Mouse (Mus musculus) stomach, embryonic 16.5 days (tissue): ENCODE measurements around the gene Man1c1. TPM values are rescaled to one million over a fixed set of nuclear protein-coding genes. Genes with fewer than 3 reads are reported as not detected.

Experiments
- ATAC-seq: fragments of 200-750 bp; cut with Nextera tagmentation; 2 replicates; pipeline ENCODE4 v1.8.0; 2017; ENCODE audit warnings: moderate number of reproducible peaks, moderate TSS enrichment; ENCODE audit not compliant: insufficient read depth, low FRiP score
- H3K27ac ChIP-seq: fragments of 300-500 bp; sonication (generic); 2 replicates; pipeline ENCODE4 v1.5.1; 2014; ENCODE audit warnings: low read length
- H3K27me3 ChIP-seq: fragments of 300-500 bp; sonication (generic); 2 replicates; pipeline ENCODE4 v1.6.1; 2014; ENCODE audit warnings: low read length, control low read depth, mixed read lengths; ENCODE audit not compliant: control insufficient read depth, insufficient read depth
- H3K36me3 ChIP-seq: fragments of 300-500 bp; sonication (generic); 2 replicates; pipeline ENCODE4 v1.6.1; 2014; ENCODE audit warnings: low read length; ENCODE audit not compliant: control insufficient read depth, insufficient read depth
- H3K4me1 ChIP-seq: fragments of 300-500 bp; sonication (generic); 2 replicates; pipeline ENCODE4 v1.6.1; 2014; ENCODE audit warnings: low read length, control low read depth, mixed read lengths; ENCODE audit not compliant: control insufficient read depth, insufficient read depth
- H3K4me2 ChIP-seq: fragments of 300-500 bp; sonication (generic); 2 replicates; pipeline ENCODE4 v1.6.1; 2014; ENCODE audit warnings: low read depth, low read length, mixed read lengths
- H3K4me3 ChIP-seq: fragments of 300-500 bp; sonication (generic); replicated peaks from 2 replicates; pipeline ENCODE4 v1.5.1; 2014; ENCODE audit warnings: mild to moderate bottlenecking, low read length
- H3K9ac ChIP-seq: fragments of 300-500 bp; sonication (generic); 2 replicates; pipeline ENCODE4 v1.6.1; 2014; ENCODE audit warnings: low read length
- H3K9me3 ChIP-seq: fragments of 300-500 bp; sonication (generic); replicated peaks from 2 replicates; pipeline ENCODE4 v1.6.1; 2016; ENCODE audit warnings: low read length, control low read depth; ENCODE audit not compliant: control insufficient read depth
- WGBS: fragments of 180-500 bp; shearing (Covaris S2); extraction: QIAGEN DNeasy Blood & Tissue Kit; methylation state at CpG from one replicate; pipeline ENCODE4 v1.1.7; 2014; 5-methylcytosine and 5-hydroxymethylcytosine counted together
- polyA plus RNA-seq: library from polyadenylated mRNA; unstranded; fragments of >200 nt; fragmentation: Nextera tagmentation; extraction: Ambion mirVana; gene quantifications from 2 replicates; pipeline ENCODE4 v1.2.1, GENCODE M21; 2015

Gene Man1c1
- polyA plus RNA-seq, 1 experiment from 2014 or later = 1.6 TPM

DNA sequence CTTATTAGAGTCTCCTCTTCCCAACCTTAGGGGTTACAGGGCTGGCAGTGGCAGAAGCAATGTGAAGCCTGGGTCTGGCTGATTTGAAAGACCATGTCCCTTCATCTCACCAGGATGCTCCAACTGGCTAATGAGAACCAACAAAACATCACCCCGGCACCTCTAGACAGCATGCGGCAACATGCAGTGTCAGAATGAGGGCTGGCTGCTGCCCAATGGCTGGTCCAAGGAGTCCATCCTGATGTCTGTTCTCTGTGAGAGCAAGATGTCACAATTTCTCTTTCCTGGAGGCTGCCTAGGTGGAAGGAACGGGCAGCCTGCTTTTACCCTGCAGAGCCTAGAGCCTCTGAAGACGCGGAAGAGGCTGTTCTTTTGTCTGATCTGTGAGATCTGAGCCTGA, 46.6 kb downstream of the Man1c1 start:
- Histone ChIP-seq H3K9me3 (no peaks in the 10 kb centered on the region), H3K4me1 (peaks cover 11% of the 10 kb centered on the region; the same call in 1 of the 2 replicates), H3K4me2 (no peak overlapping the region), H3K27ac (no peak overlapping the region), H3K9ac (no peak overlapping the region), H3K4me3 (no peak overlapping the region), H3K27me3 (peaks cover 14% of the 10 kb centered on the region), H3K36me3 (no peaks in the 10 kb centered on the region)
- ATAC-seq = no peak
- 77% methylated on average over 5 of the region's 5 CpGs for WGBS

DNA sequence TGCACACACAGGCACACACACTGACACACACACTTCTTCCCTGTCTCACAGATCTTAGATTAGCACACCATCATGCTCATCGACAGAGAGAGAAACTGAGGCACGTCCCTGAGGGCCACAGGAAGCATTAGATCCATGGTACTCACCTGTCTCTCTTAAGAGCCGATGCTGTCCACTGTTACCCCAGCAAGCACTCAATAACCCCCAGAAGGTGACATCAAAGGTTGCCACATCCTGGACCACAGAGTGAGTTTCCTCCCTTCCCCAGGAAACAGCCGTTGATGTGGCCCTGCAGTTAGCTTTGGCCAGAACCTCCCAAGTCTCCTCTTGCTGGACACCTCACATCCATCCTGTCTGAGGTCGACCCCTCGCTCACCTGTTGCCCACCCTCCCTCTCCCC, 49.7 kb downstream of the Man1c1 start:
- 67% methylated on average over 6 of the region's 6 CpGs for WGBS
- H3K27ac ChIP-seq = no peak overlapping the region
- no peaks in the 10 kb centered on the region for H3K36me3 ChIP-seq
- no peaks in the 10 kb centered on the region for H3K27me3 ChIP-seq
- H3K9ac ChIP-seq = no peak overlapping the region
- no peak overlapping the region for H3K4me3 ChIP-seq
- no peaks in the 10 kb centered on the region for H3K4me1 ChIP-seq
- H3K9me3 ChIP-seq = no peaks in the 10 kb centered on the region
- H3K4me2 ChIP-seq = no peak overlapping the region
- no peak for ATAC-seq

DNA sequence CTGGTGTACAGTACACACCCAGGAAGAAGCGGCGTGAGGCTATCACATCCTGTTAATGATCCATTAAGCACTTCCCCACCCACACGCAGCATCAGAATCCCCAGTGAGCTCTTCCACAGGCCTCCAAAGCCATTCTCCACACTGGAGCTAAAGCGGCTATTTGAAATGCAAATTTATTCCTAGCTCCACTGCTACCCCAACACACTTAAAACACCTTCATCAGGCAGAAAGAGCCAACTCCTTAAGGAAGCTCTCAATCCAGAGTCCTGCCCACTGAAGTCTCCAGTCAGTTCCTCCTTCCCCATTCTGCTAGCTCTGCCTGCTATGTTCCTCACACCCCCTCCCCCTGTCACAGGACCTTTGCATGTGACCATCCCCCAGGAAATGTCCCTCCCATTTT, 51.4 kb downstream of the Man1c1 start:
- 75% methylated on average over 4 of the region's 4 CpGs for WGBS
- Histone ChIP-seq H3K4me2 (no peak overlapping the region), H3K9me3 (no peaks in the 10 kb centered on the region), H3K4me1 (no peaks in the 10 kb centered on the region), H3K27ac (no peak overlapping the region), H3K36me3 (no peaks in the 10 kb centered on the region), H3K9ac (no peak overlapping the region), H3K4me3 (no peak overlapping the region), H3K27me3 (no peaks in the 10 kb centered on the region)
- no peak for ATAC-seq

DNA sequence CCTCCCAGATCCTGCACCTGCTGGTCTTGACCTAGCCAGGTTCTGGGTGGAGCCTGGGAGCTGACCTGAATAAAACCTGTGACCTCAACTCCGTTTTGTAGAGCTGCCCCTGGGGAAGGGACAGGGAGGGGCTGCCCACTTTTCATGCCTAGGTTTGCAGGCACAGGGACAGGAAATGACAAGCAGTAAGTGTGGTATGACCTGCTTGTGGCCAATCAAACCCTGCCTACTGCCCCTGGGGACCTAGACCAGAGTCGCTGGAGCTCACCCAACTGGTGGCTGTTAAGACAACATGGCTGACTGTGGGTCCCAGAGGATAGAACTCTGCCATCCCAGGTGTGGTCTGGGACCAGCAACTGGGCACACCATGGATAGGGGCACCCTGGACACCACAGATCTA, 51.9 kb downstream of the Man1c1 start:
- H3K36me3 ChIP-seq = no peaks in the 10 kb centered on the region
- no peaks in the 10 kb centered on the region for H3K4me1 ChIP-seq
- H3K9me3 ChIP-seq = no peaks in the 10 kb centered on the region
- 46% methylated on average over 2 of the region's 2 CpGs for WGBS
- ATAC-seq = no peak
- no peak overlapping the region for H3K4me2 ChIP-seq
- no peak overlapping the region for H3K27ac ChIP-seq
- H3K4me3 ChIP-seq = no peak overlapping the region
- H3K9ac ChIP-seq = no peak overlapping the region
- no peaks in the 10 kb centered on the region for H3K27me3 ChIP-seq

DNA sequence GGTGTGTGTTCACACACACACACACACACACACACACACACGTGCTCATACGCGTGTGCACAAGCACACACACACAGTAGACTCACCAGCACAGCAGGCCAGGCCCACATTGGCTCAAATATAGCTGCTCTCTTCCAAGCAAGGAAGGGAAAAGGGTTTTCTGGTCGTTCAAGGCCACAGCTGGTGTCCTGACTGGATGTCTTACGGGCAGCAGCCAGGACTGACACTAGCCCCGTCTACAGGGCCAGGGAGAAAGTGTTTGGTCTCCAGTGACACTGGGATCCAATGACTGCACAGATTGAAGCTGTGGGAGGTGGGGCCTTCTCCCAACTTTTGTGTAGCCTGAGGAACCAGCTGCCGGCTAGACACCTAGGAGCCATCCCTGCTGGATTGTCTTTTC, 52.7 kb downstream of the Man1c1 start:
- Histone ChIP-seq H3K27me3 (no peaks in the 10 kb centered on the region), H3K9ac (no peak overlapping the region), H3K4me2 (no peak overlapping the region), H3K4me1 (no peaks in the 10 kb centered on the region), H3K36me3 (no peaks in the 10 kb centered on the region), H3K4me3 (no peak overlapping the region), H3K27ac (no peak overlapping the region), H3K9me3 (no peaks in the 10 kb centered on the region)
- 61% methylated on average over 7 of the region's 7 CpGs for WGBS
- no peak for ATAC-seq

DNA sequence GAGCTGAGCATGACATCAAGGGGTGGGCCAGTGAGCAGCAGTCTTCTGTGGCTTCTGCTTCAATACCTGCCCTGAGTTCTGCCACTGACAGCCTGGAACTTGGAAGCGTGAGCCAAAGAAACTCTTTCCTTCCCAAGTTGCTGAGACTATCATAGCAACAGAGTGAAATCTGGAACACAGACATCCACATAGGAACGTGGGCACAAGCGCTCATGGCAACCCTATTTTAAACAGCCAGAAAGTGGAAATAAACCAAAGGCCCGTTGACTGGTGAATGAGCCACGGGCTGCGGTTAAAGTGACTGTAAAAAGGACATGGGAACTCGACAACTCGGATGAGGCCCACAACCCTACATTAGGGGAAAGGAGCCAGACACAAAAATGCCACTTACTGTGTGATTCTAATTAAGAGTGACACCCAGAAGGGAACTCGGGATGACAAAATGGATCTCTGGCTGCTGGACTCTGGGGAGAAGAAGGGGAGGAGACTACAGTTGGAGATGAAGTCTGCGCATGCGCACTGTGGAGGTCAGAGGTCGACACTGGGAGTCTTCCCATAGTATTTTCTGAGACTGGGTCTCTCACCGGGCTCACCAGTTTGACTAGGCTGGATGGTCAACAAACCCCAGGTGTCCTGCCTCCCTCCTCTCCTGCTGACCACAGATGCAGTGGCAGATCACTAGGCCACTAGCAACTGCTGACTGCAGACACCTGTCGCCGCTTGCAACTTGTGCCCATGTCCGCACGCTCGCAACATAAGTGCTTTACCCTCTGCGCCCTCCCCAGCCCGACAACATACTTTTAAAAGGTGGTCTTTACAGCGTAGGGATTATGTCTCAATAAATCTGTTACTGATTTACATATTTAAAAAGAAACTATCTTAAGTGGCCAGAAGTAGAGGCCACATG, 58.8 kb downstream of the Man1c1 start:
- Histone ChIP-seq H3K4me3 (no peak overlapping the region), H3K4me1 (0 out of 2 replicates have a peak, but pooled peaks cover 9% of the 10 kb centered on the region), H3K27ac (no peak overlapping the region), H3K4me2 (no peak overlapping the region), H3K9me3 (no peaks in the 10 kb centered on the region), H3K36me3 (no peaks in the 10 kb centered on the region), H3K27me3 (no peaks in the 10 kb centered on the region), H3K9ac (no peak overlapping the region)
- ATAC-seq = no peak
- WGBS = 84% methylated on average over 21 of the region's 21 CpGs

DNA sequence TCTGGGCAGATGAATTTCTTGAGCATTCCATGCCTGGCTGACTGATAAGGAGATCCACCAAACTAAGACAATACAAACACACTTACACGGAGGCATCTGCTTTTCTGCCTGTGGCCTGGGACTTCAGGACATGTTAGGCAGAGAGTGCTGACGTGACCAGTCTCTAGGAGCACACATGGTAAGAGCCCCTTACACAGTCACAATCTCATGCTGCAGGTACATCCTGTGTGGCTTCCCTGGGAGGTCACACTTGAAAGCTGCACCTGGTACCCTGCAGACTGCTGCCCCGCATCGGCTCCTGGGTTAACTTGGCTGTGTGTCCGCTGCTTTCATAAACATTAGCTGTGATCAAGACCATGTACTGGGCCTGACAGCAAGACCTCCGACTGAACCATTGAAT, 59.7 kb downstream of the Man1c1 start:
- Histone ChIP-seq H3K27ac (no peak overlapping the region), H3K27me3 (no peaks in the 10 kb centered on the region), H3K9me3 (no peaks in the 10 kb centered on the region), H3K36me3 (no peaks in the 10 kb centered on the region), H3K4me2 (no peak overlapping the region), H3K4me1 (0 out of 2 replicates have a peak, but pooled peaks cover 9% of the 10 kb centered on the region), H3K4me3 (no peak overlapping the region), H3K9ac (no peak overlapping the region)
- 81% methylated on average over 6 of the region's 6 CpGs for WGBS
- no peak for ATAC-seq

DNA sequence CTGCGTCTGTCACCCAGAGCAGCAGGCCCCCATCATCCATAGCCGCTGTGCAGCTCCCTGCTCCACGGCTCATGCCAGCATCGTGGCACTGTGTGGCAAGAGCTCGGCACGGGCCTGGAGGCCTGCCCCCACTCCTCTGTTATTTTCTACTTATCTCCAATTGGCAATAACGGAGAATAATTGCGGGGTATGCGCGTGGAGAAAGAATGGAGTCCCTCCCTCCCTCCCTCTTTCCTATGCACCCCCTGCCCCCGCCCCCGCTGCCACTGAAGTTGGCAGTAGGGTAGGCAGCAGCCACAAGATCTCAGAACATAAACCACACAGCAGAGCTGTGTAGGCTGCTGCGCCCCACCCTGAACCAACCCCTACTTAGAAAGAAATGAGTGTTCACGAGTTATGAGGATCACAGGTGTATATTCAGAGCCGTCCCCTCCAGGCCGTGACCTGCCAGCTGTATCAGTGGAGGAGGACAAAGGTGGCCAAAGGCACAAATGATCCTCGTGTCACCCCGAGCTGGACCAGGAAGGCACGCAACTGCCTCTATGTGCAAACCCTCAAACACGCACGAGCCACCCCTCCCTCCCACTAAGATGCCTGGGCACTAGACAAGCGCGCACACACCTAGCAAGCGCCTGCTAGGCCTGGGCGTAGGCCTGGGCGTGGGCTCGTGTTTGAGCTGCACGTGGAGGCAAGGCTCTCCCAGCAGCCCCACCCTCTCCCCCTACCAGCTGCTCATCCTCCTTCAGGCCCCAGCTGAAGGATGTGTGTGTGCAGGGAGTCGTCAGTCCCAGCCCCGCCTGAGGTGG, 62.2 kb downstream of the Man1c1 start:
- Histone ChIP-seq H3K27me3 (no peaks in the 10 kb centered on the region), H3K4me2 (no peak overlapping the region), H3K27ac (no peak overlapping the region), H3K9me3 (no peaks in the 10 kb centered on the region), H3K4me1 (0 out of 2 replicates have a peak, but pooled peaks cover 9% of the 10 kb centered on the region), H3K9ac (no peak overlapping the region), H3K4me3 (no peak overlapping the region), H3K36me3 (no peaks in the 10 kb centered on the region)
- WGBS = 67% methylated on average over 30 of the region's 30 CpGs
- peak; percentile 59; the same call in 1 of the 2 replicates for ATAC-seq

DNA sequence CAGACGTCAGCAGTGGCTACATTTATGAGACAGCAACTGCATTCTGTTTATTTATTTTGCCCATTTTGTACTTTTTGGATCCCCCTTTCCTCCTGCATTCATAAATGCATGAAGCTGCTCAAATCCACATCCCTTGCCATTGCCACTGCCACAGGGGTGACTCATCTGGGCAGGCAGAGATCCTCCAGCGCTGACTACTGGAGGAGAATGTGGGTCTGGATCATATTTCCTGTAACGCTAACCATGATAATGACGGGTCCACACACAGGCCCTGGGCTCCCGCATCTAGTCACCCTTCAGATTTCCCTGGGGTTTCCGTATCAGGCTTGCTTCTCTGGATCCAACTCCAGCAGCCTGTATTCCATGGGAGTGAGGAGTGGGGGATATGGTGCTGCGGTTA, 64.8 kb downstream of the Man1c1 start:
- no peaks in the 10 kb centered on the region for H3K27me3 ChIP-seq
- 73% methylated on average over 7 of the region's 7 CpGs for WGBS
- 0 out of 2 replicates have a peak, but pooled peaks cover 6% of the 10 kb centered on the region for H3K4me1 ChIP-seq
- no peak for ATAC-seq
- no peak overlapping the region for H3K4me3 ChIP-seq
- no peak overlapping the region for H3K4me2 ChIP-seq
- no peak overlapping the region for H3K9ac ChIP-seq
- H3K27ac ChIP-seq = no peak overlapping the region
- H3K9me3 ChIP-seq = no peaks in the 10 kb centered on the region
- H3K36me3 ChIP-seq = no peaks in the 10 kb centered on the region
